Mouse (Mus musculus) liver, adult 2 months (tissue): Measurements from ENCODE around the gene Aldh6a1.
A peak's percentile ranks its signal among the peaks of the same experiment; 100 is the strongest.

Experiments used
- CTCF ChIP-seq: fragments of 200-500 bp; IDR thresholded peaks from 2 replicates; pipeline ENCODE4 v1.5.1; 2011; ENCODE audit warnings: low read depth, low read length, control low read depth
- POLR2A ChIP-seq: fragments of 200-500 bp; IDR thresholded peaks from 2 replicates; pipeline ENCODE4 v1.6.1; 2011; ENCODE audit warnings: low read length, control low read depth; ENCODE audit not compliant: insufficient read depth; ENCODE audit errors: extremely low read depth

GRCm38 (mm10) chr12:84400653-84401052, 50.2 kb downstream of the Aldh6a1 start:
- TF ChIP-seq CTCF (no peak), POLR2A (peak; percentile 81; the same call in 1 of the 2 replicates)
